Mouse (Mus musculus) heart, postnatal 0 days (tissue): ENCODE data around the gene Tmco1. TPM values are rescaled to one million over a fixed set of nuclear protein-coding genes. Genes with fewer than 3 reads are reported as not detected.

Experiments used
- ATAC-seq: fragments of 200-750 bp; cut with Nextera tagmentation; 2 replicates; pipeline ENCODE4 v1.8.0; 2017; ENCODE audit warnings: low read depth, moderate number of reproducible peaks, moderate library complexity; ENCODE audit not compliant: insufficient read depth
- DNase-seq: peaks from one replicate; pipeline ENCODE4 v3.0.0-alpha.2; 2016; ENCODE audit warnings: low spot score
- H3K27ac ChIP-seq: fragments of 300-500 bp; sonication (generic); 2 replicates; pipeline ENCODE4 v1.5.1; 2014; ENCODE audit warnings: low read depth, mild to moderate bottlenecking
- H3K27me3 ChIP-seq: fragments of 300-500 bp; sonication (generic); 2 replicates; pipeline ENCODE4 v1.6.1; 2014; ENCODE audit warnings: low read length, mixed read lengths; ENCODE audit not compliant: control insufficient read depth, insufficient read depth
- H3K36me3 ChIP-seq: fragments of 300-500 bp; sonication (generic); replicated peaks from 2 replicates; pipeline ENCODE4 v1.6.1; 2014; ENCODE audit warnings: low read length, mixed read lengths; ENCODE audit not compliant: control insufficient read depth, insufficient read depth
- H3K4me1 ChIP-seq: fragments of 300-500 bp; sonication (generic); 2 replicates; pipeline ENCODE4 v1.6.1; 2014; ENCODE audit warnings: antibody characterized with exemption; ENCODE audit not compliant: control insufficient read depth, insufficient read depth
- H3K4me2 ChIP-seq: fragments of 300-500 bp; sonication (generic); 2 replicates; pipeline ENCODE4 v1.6.1; 2014; ENCODE audit warnings: low read depth, mild to moderate bottlenecking, low read length, moderate library complexity
- H3K4me3 ChIP-seq: fragments of 300-500 bp; sonication (generic); 2 replicates; pipeline ENCODE4 v1.5.1; 2014; ENCODE audit warnings: low read depth, low read length
- H3K9ac ChIP-seq: fragments of 300-500 bp; sonication (generic); replicated peaks from 2 replicates; pipeline ENCODE4 v1.6.1; 2014; ENCODE audit warnings: low read depth, low read length, mixed read lengths
- H3K9me3 ChIP-seq: fragments of 300-500 bp; sonication (generic); replicated peaks from 2 replicates; pipeline ENCODE4 v1.6.1; 2016; ENCODE audit warnings: low read length; ENCODE audit not compliant: control insufficient read depth
- CTCF ChIP-seq: IDR thresholded peaks from 2 replicates; pipeline ENCODE4 v1.5.1; 2016; ENCODE audit warnings: antibody characterized with exemption, control low read depth, low read depth
- EP300 ChIP-seq: IDR thresholded peaks from 2 replicates; pipeline ENCODE4 v1.6.1; 2016; ENCODE audit warnings: antibody characterized with exemption, low read depth
- WGBS: fragments of 180-500 bp; shearing (Covaris S2); extraction: QIAGEN DNeasy Blood & Tissue Kit; methylation state at CpG from one replicate; pipeline ENCODE4 v1.1.7; 2014; 5-methylcytosine and 5-hydroxymethylcytosine counted together
- polyA plus RNA-seq: library from polyadenylated mRNA; unstranded; fragments of >200 nt; fragmentation: Nextera tagmentation; extraction: Ambion mirVana; gene quantifications from 2 replicates; pipeline ENCODE4 v1.2.1, GENCODE M21; 2015
- total RNA-seq: library from RNA; depleted of rRNA; stranded (reverse); fragments of >200 nt; gene quantifications from 2 replicates; pipeline ENCODE4 v1.2.3, GENCODE M21; 2014; ENCODE audit warnings: low replicate concordance

Gene Tmco1
- total and polyA plus RNA-seq, 2 experiments from 2014 or later = 68.1 to 86.6 TPM

GRCm38 (mm10) chr1:167279160-167279715, 28.9 kb upstream of the Tmco1 start:
- no peaks in the 10 kb centered on the region for H3K36me3 ChIP-seq
- ATAC-seq (peak; percentile 43; the same call in 1 of the 2 replicates), DNase-seq (peak; percentile 28)
- H3K4me2 ChIP-seq = no peak overlapping the region
- no peak overlapping the region for H3K9ac ChIP-seq
- H3K27ac ChIP-seq = peak overlapping the region; percentile 49
- 44% methylated on average over 13 of the region's 13 CpGs for WGBS
- no peak overlapping the region for H3K4me3 ChIP-seq
- H3K9me3 ChIP-seq = no peaks in the 10 kb centered on the region
- H3K4me1 ChIP-seq = peaks cover 12% of the 10 kb centered on the region
- no peaks in the 10 kb centered on the region for H3K27me3 ChIP-seq
- TF ChIP-seq CTCF (no peak), EP300 (no peak)

- WGBS = 79% methylated on average over 10 of the region's 10 CpGs
- Histone ChIP-seq H3K27ac (no peak overlapping the region), H3K27me3 (no peaks in the 10 kb centered on the region), H3K4me1 (peaks cover 11% of the 10 kb centered on the region), H3K36me3 (no peaks in the 10 kb centered on the region), H3K9ac (no peak overlapping the region), H3K4me3 (no peak overlapping the region), H3K9me3 (no peaks in the 10 kb centered on the region), H3K4me2 (no peak overlapping the region)
- ATAC-seq = no peak
- TF ChIP-seq CTCF = no peak
- TF ChIP-seq EP300 = no peak
- no peak for DNase-seq
Measured at GRCm38 (mm10) chr1:167280061-167280460, 28.1 kb upstream of the Tmco1 start.

- ATAC-seq = no peak
Measured at GRCm38 (mm10) chr1:167282112-167282511, 26.1 kb upstream of the Tmco1 start.

GRCm38 (mm10) chr1:167282768-167283167, 25.4 kb upstream of the Tmco1 start:
- Histone ChIP-seq H3K27me3 (no peaks in the 10 kb centered on the region), H3K9ac (peak overlapping the region; percentile 61; the same call in 1 of the 2 replicates), H3K27ac (no peak overlapping the region), H3K36me3 (no peaks in the 10 kb centered on the region), H3K4me3 (peak overlapping the region; percentile 77; the same call in 1 of the 2 replicates), H3K4me2 (peak overlapping the region; percentile 91), H3K9me3 (no peaks in the 10 kb centered on the region), H3K4me1 (peaks cover 14% of the 10 kb centered on the region)
- ATAC-seq (no peak), DNase-seq (no peak)
- 54% methylated on average over 5 of the region's 5 CpGs for WGBS
- TF ChIP-seq EP300 = no peak
- TF ChIP-seq CTCF = no peak

More at GRCm38 (mm10) chr1:167282112-167282511, 26.1 kb upstream of the Tmco1 start:
- Histone ChIP-seq H3K4me2 (no peak overlapping the region), H3K9ac (no peak overlapping the region), H3K4me3 (no peak overlapping the region), H3K27ac (no peak overlapping the region), H3K4me1 (peaks cover 14% of the 10 kb centered on the region), H3K9me3 (no peaks in the 10 kb centered on the region), H3K36me3 (no peaks in the 10 kb centered on the region), H3K27me3 (no peaks in the 10 kb centered on the region)
- DNase-seq = no peak
- no peak for TF ChIP-seq EP300
- no peak for TF ChIP-seq CTCF
- WGBS = 76% methylated on average over 3 of the region's 3 CpGs

- peak overlapping the region; percentile 88 for H3K27ac ChIP-seq
- TF ChIP-seq EP300 = no peak
- peak; percentile 18; the same call in 1 of the 2 replicates for TF ChIP-seq CTCF
- ATAC-seq (peak; percentile 21; the same call in 1 of the 2 replicates), DNase-seq (peak; percentile 39)
- H3K4me3 ChIP-seq = peak overlapping the region; percentile 77
- under 1% methylated on average over 44 of the region's 44 CpGs for WGBS
- H3K36me3 ChIP-seq = no peaks in the 10 kb centered on the region
- H3K27me3 ChIP-seq = no peaks in the 10 kb centered on the region
- peaks cover 11% of the 10 kb centered on the region for H3K4me1 ChIP-seq
- no peaks in the 10 kb centered on the region for H3K9me3 ChIP-seq
- peak overlapping the region; percentile 61 for H3K9ac ChIP-seq
- peak overlapping the region; percentile 91 for H3K4me2 ChIP-seq
Measured at GRCm38 (mm10) chr1:167283441-167284257, 24.5 kb upstream of the Tmco1 start.
